ENCODE assay signal across 10 mouse cellular contexts in genomic region chr6:143035261-143035660, GRCm38 (mm10).
DNase-seq lines count a peak whose midpoint lies in the region; ATAC-seq and TF ChIP-seq lines count a peak whose summit lies in the region.
"Had no signal": no experiment of that assay in that cellular context is flagged by ENCODE, and none has a peak within 500 bp of the region (broad histone marks: within the 10 kb centered on the region; RNA-seq: fewer than 3 reads in every experiment).

No protein-coding gene starts in this region.

- peak; percentile 34; the same call in 1 of the 2 replicates for ATAC-seq in forebrain, postnatal 0 days
- ATAC-seq in forebrain, embryonic 11.5 days (replicated peaks; ENCODE audit: low FRiP score): no peak
- peak; percentile 58; the same call in 1 of the 2 replicates for ATAC-seq in liver, embryonic 14.5 days (ENCODE audit: insufficient read depth)
- ATAC-seq in forebrain, embryonic 15.5 days (replicated peaks): no peak
- ATAC-seq: midbrain, embryonic 15.5 days had no signal

- no peak overlapping the region for H3K9ac ChIP-seq in forebrain, postnatal 0 days
- H3K9ac ChIP-seq in forebrain, embryonic 11.5 days (ENCODE audit: low read length): no peak overlapping the region
- no peak overlapping the region for H3K9ac ChIP-seq in liver, embryonic 14.5 days (replicated peaks)
- no peak overlapping the region for H3K9ac ChIP-seq in forebrain, embryonic 15.5 days (replicated peaks)
- H3K9ac ChIP-seq: midbrain, embryonic 15.5 days had no signal

- DNase-seq in forebrain, postnatal 0 days: peak; percentile 28
- DNase-seq in forebrain, embryonic 11.5 days (ENCODE audit: low spot score): no peak
- DNase-seq in liver, embryonic 14.5 days (ENCODE audit: low read depth in 3 of 3, low spot score in 3 of 3): no peak
- no peak for DNase-seq in liver
- peak; percentile 62 for DNase-seq in thymus, adult 2 months
- no peak for DNase-seq in spleen, postnatal 4 days (ENCODE audit: low spot score in 2 of 2)
- DNase-seq: layer of hippocampus, adult 9-11 months had no signal

- TF ChIP-seq CTCF in forebrain, postnatal 0 days (IDR thresholded peaks at IDR 0.05; ENCODE audit: low read depth): peak; percentile 51
- TF ChIP-seq CTCF in liver, embryonic 14.5 days (IDR thresholded peaks at IDR 0.05; ENCODE audit: low read depth): peak; percentile 45
- peak; percentile 15; the same call in 1 of the 2 replicates for TF ChIP-seq CTCF in cortical plate, adult 2 months (IDR thresholded peaks at IDR 0.05; ENCODE audit: extremely low read depth, insufficient read depth, low read length)
- no peak for TF ChIP-seq CTCF in thymus, adult 2 months (IDR thresholded peaks at IDR 0.05; ENCODE audit: borderline replicate concordance, control insufficient read depth, extremely low read depth, insufficient read depth, low read length, poor library complexity)

- peaks cover 75% of the 10 kb centered on the region for H3K36me3 ChIP-seq in forebrain, postnatal 0 days (ENCODE audit: insufficient read depth)
- peaks cover 3% of the 10 kb centered on the region; the same call in 1 of the 2 replicates for H3K36me3 ChIP-seq in forebrain, embryonic 11.5 days (ENCODE audit: control insufficient read depth, insufficient read depth, low read length)
- peaks cover 28% of the 10 kb centered on the region for H3K36me3 ChIP-seq in liver, embryonic 14.5 days (replicated peaks; ENCODE audit: control insufficient read depth, insufficient read depth, low read depth)
- peaks cover 31% of the 10 kb centered on the region for H3K36me3 ChIP-seq in thymus, adult 2 months (ENCODE audit: control insufficient read depth, insufficient read depth, low read length)
- H3K36me3 ChIP-seq in forebrain, embryonic 15.5 days: peaks cover 62% of the 10 kb centered on the region

- H3K27ac ChIP-seq in forebrain, postnatal 0 days (ENCODE audit: low read depth, low read length): no peak overlapping the region
- H3K27ac ChIP-seq in forebrain, embryonic 11.5 days (ENCODE audit: low read depth, low read length): no peak overlapping the region
- no peak overlapping the region for H3K27ac ChIP-seq in liver, embryonic 14.5 days
- no peak overlapping the region for H3K27ac ChIP-seq in cortical plate, adult 2 months (ENCODE audit: insufficient read depth, low read length)
- no peak overlapping the region for H3K27ac ChIP-seq in thymus, adult 2 months (ENCODE audit: control insufficient read depth, insufficient read depth, low read length)
- H3K27ac ChIP-seq in forebrain, embryonic 15.5 days (replicated peaks): no peak overlapping the region
- H3K27ac ChIP-seq: midbrain, embryonic 15.5 days had no signal

- H3K4me3 ChIP-seq in forebrain, postnatal 0 days (ENCODE audit: low read depth, low read length): no peak overlapping the region
- H3K4me3 ChIP-seq in forebrain, embryonic 11.5 days (ENCODE audit: low read depth, low read length): no peak overlapping the region
- no peak overlapping the region for H3K4me3 ChIP-seq in liver, embryonic 14.5 days (ENCODE audit: insufficient read depth in 1 of 2, low read depth in 2 of 2, low read length in 2 of 2)
- H3K4me3 ChIP-seq in cortical plate, adult 2 months (ENCODE audit: insufficient read depth, low read length): no peak overlapping the region
- no peak overlapping the region for H3K4me3 ChIP-seq in thymus, adult 2 months (ENCODE audit: control insufficient read depth, insufficient read depth, low read length)
- H3K4me3 ChIP-seq in forebrain, embryonic 15.5 days: no peak overlapping the region
- H3K4me3 ChIP-seq: midbrain, embryonic 15.5 days had no signal

- no peak overlapping the region for H3K4me2 ChIP-seq in forebrain, postnatal 0 days (ENCODE audit: low read depth)
- no peak overlapping the region for H3K4me2 ChIP-seq in forebrain, embryonic 11.5 days (ENCODE audit: low read depth, low read length, severe bottlenecking)
- H3K4me2 ChIP-seq in liver, embryonic 14.5 days (ENCODE audit: low read depth): no peak overlapping the region
- H3K4me2 ChIP-seq in forebrain, embryonic 15.5 days (replicated peaks): no peak overlapping the region
- H3K4me2 ChIP-seq: midbrain, embryonic 15.5 days had no signal

- 58% methylated on average over 4 of the region's 4 CpGs for WGBS in forebrain, postnatal 0 days
- 75% methylated on average over 4 of the region's 4 CpGs for WGBS in forebrain, embryonic 11.5 days
- WGBS in liver, embryonic 14.5 days (ENCODE audit: insufficient replicate concordance): 49% methylated on average over 4 of the region's 4 CpGs
- 10% methylated on average over 4 of the region's 4 CpGs for WGBS in thymus, adult 2 months
- WGBS in forebrain, embryonic 15.5 days: 67% methylated on average over 4 of the region's 4 CpGs

- no peak for TF ChIP-seq EP300 in liver, embryonic 14.5 days (IDR thresholded peaks at IDR 0.05; ENCODE audit: low read depth)

- no peaks in the 10 kb centered on the region for H3K9me3 ChIP-seq in forebrain, postnatal 0 days (ENCODE audit: low read length)
- H3K9me3 ChIP-seq in forebrain, embryonic 11.5 days (ENCODE audit: control insufficient read depth, low read length): no peaks in the 10 kb centered on the region
- H3K9me3 ChIP-seq in liver, embryonic 14.5 days (ENCODE audit: control insufficient read depth, low read length): no peaks in the 10 kb centered on the region
- H3K9me3 ChIP-seq in forebrain, embryonic 15.5 days: no peaks in the 10 kb centered on the region
- H3K9me3 ChIP-seq: midbrain, embryonic 15.5 days had no signal

- H3K27me3 ChIP-seq in forebrain, postnatal 0 days (ENCODE audit: insufficient read depth, low read length): no peaks in the 10 kb centered on the region
- no peaks in the 10 kb centered on the region for H3K27me3 ChIP-seq in forebrain, embryonic 11.5 days (ENCODE audit: control insufficient read depth, insufficient read depth, low read length)
- H3K27me3 ChIP-seq in liver, embryonic 14.5 days (ENCODE audit: control insufficient read depth, insufficient read depth, low read length): no peaks in the 10 kb centered on the region
- no peaks in the 10 kb centered on the region for H3K27me3 ChIP-seq in thymus, adult 2 months (ENCODE audit: control insufficient read depth, insufficient read depth, low read length)
- no peaks in the 10 kb centered on the region for H3K27me3 ChIP-seq in forebrain, embryonic 15.5 days
- H3K27me3 ChIP-seq: midbrain, embryonic 15.5 days had no signal

- H3K4me1 ChIP-seq in forebrain, postnatal 0 days (ENCODE audit: insufficient read depth): no peaks in the 10 kb centered on the region
- H3K4me1 ChIP-seq in forebrain, embryonic 11.5 days (replicated peaks; ENCODE audit: control insufficient read depth, insufficient read depth, low read length): no peaks in the 10 kb centered on the region
- no peaks in the 10 kb centered on the region for H3K4me1 ChIP-seq in liver, embryonic 14.5 days (replicated peaks; ENCODE audit: control insufficient read depth in 2 of 2, insufficient read depth in 2 of 2, low read length in 1 of 2)
- no peaks in the 10 kb centered on the region for H3K4me1 ChIP-seq in cortical plate, adult 2 months (ENCODE audit: control insufficient read depth, insufficient read depth, low read length)
- H3K4me1 ChIP-seq in thymus, adult 2 months (replicated peaks; ENCODE audit: control insufficient read depth, insufficient read depth, low read length): peaks cover 6% of the 10 kb centered on the region
- H3K4me1 ChIP-seq in forebrain, embryonic 15.5 days: no peaks in the 10 kb centered on the region
- H3K4me1 ChIP-seq: midbrain, embryonic 15.5 days had no signal

- TF ChIP-seq POLR2A in cortical plate, adult 2 months (IDR thresholded peaks at IDR 0.05; ENCODE audit: extremely low read depth, insufficient read depth, low read length): no peak
- no peak for TF ChIP-seq POLR2A in thymus, adult 2 months (IDR thresholded peaks at IDR 0.05; ENCODE audit: control insufficient read depth, extremely low read depth, insufficient read depth, low read length, poor library complexity)

Comparison
In these comparisons a context has a peak if more than half of its experiments do, and no peak if none do; other contexts are left out.
1. ATAC-seq: peak in forebrain, postnatal 0 days (single experiment) and liver, embryonic 14.5 days (single experiment); none in forebrain, embryonic 11.5 days (single experiment) and forebrain, embryonic 15.5 days (single experiment).
2. DNase-seq: peak in forebrain, postnatal 0 days (single experiment) and thymus, adult 2 months (single experiment); none in forebrain, embryonic 11.5 days (single experiment), liver, embryonic 14.5 days (0 of 3), liver (single experiment) and spleen, postnatal 4 days (0 of 2).